Mouse (Mus musculus): ENCODE results near the gene Wnt5b. TPM values are rescaled to one million over a fixed set of nuclear protein-coding genes. Genes with fewer than 3 reads are reported as not detected.

The Wnt5b gene
- polyA plus RNA-seq, 2 experiments, result 0.26 to 0.50 TPM

GRCm38 (mm10) chr6:119404854-119405253, 139.3 kb downstream of the Wnt5b start:
- ATAC-seq (ENCODE audit: insufficient read depth) (no peak), DNase-seq (ENCODE audit: low read depth in 3 of 3, low spot score in 3 of 3) (no peak)
- 67% methylated on average over 4 of the region's 4 CpGs for WGBS (ENCODE audit: insufficient replicate concordance)
- Histone ChIP-seq H3K9ac (replicated peaks) (no peak overlapping the region), H3K4me3 (ENCODE audit: insufficient read depth in 1 of 2, low read depth in 2 of 2, low read length in 2 of 2) (no peak overlapping the region), H3K4me1 (replicated peaks; ENCODE audit: control insufficient read depth in 2 of 2, insufficient read depth in 2 of 2, low read length in 1 of 2) (peaks cover 0 to 11% of the 10 kb centered on the region in 2 experiments; a peak in 2 of 4 replicates), H3K27ac (no peak overlapping the region), H3K4me2 (ENCODE audit: low read depth) (no peak overlapping the region), H3K9me3 (ENCODE audit: control insufficient read depth, low read length) (no peaks in the 10 kb centered on the region), H3K27me3 (ENCODE audit: control insufficient read depth, insufficient read depth, low read length) (no peaks in the 10 kb centered on the region), H3K36me3 (replicated peaks; ENCODE audit: control insufficient read depth, insufficient read depth, low read depth) (no peaks in the 10 kb centered on the region)
- TF ChIP-seq CTCF (IDR thresholded peaks at IDR 0.05; ENCODE audit: low read depth) (no peak), EP300 (IDR thresholded peaks at IDR 0.05; ENCODE audit: low read depth) (no peak)

GRCm38 (mm10) chr6:119402976-119403375, 141.2 kb downstream of the Wnt5b start:
- peaks cover 0 to 11% of the 10 kb centered on the region in 2 experiments; a peak in 2 of 4 replicates for H3K4me1 ChIP-seq (replicated peaks; ENCODE audit: control insufficient read depth in 2 of 2, insufficient read depth in 2 of 2, low read length in 1 of 2)
- ATAC-seq (ENCODE audit: insufficient read depth) (no peak), DNase-seq (ENCODE audit: low read depth in 3 of 3, low spot score in 3 of 3) (no peak)
- H3K4me3 ChIP-seq (ENCODE audit: insufficient read depth in 1 of 2, low read depth in 2 of 2, low read length in 2 of 2), result no peak overlapping the region
- TF ChIP-seq CTCF (IDR thresholded peaks at IDR 0.05; ENCODE audit: low read depth), result no peak
- no peak for TF ChIP-seq EP300 (IDR thresholded peaks at IDR 0.05; ENCODE audit: low read depth)
- no peaks in the 10 kb centered on the region for H3K27me3 ChIP-seq (ENCODE audit: control insufficient read depth, insufficient read depth, low read length)
- H3K4me2 ChIP-seq (ENCODE audit: low read depth), result no peak overlapping the region
- H3K9me3 ChIP-seq (ENCODE audit: control insufficient read depth, low read length), result no peaks in the 10 kb centered on the region
- no peak overlapping the region for H3K27ac ChIP-seq
- no peak overlapping the region for H3K9ac ChIP-seq (replicated peaks)
- 61% methylated on average over 3 of the region's 3 CpGs for WGBS (ENCODE audit: insufficient replicate concordance)
- no peaks in the 10 kb centered on the region for H3K36me3 ChIP-seq (replicated peaks; ENCODE audit: control insufficient read depth, insufficient read depth, low read depth)

GRCm38 (mm10) chr6:119401545-119402304, 142.4 kb downstream of the Wnt5b start:
- H3K27me3 ChIP-seq (ENCODE audit: control insufficient read depth, insufficient read depth, low read length), result no peaks in the 10 kb centered on the region
- no peak overlapping the region for H3K4me2 ChIP-seq (ENCODE audit: low read depth)
- DNase-seq (ENCODE audit: low read depth in 3 of 3, low spot score in 3 of 3) (no peak), ATAC-seq (ENCODE audit: insufficient read depth) (no peak)
- no peak overlapping the region for H3K9ac ChIP-seq (replicated peaks)
- H3K27ac ChIP-seq, result no peak overlapping the region
- no peaks in the 10 kb centered on the region for H3K36me3 ChIP-seq (replicated peaks; ENCODE audit: control insufficient read depth, insufficient read depth, low read depth)
- no peak for TF ChIP-seq EP300 (IDR thresholded peaks at IDR 0.05; ENCODE audit: low read depth)
- no peak for TF ChIP-seq CTCF (IDR thresholded peaks at IDR 0.05; ENCODE audit: low read depth)
- peaks cover 0 to 11% of the 10 kb centered on the region in 2 experiments; a peak in 2 of 4 replicates for H3K4me1 ChIP-seq (replicated peaks; ENCODE audit: control insufficient read depth in 2 of 2, insufficient read depth in 2 of 2, low read length in 1 of 2)
- no peak overlapping the region for H3K4me3 ChIP-seq (ENCODE audit: insufficient read depth in 1 of 2, low read depth in 2 of 2, low read length in 2 of 2)
- H3K9me3 ChIP-seq (ENCODE audit: control insufficient read depth, low read length), result no peaks in the 10 kb centered on the region
- WGBS (ENCODE audit: insufficient replicate concordance), result 31% methylated on average over 8 of the region's 8 CpGs

GRCm38 (mm10) chr6:119400649-119401048, 143.5 kb downstream of the Wnt5b start:
- no peak overlapping the region for H3K4me3 ChIP-seq (ENCODE audit: insufficient read depth in 1 of 2, low read depth in 2 of 2, low read length in 2 of 2)
- TF ChIP-seq CTCF (IDR thresholded peaks at IDR 0.05; ENCODE audit: low read depth) (no peak), EP300 (IDR thresholded peaks at IDR 0.05; ENCODE audit: low read depth) (no peak)
- no peak overlapping the region for H3K9ac ChIP-seq (replicated peaks)
- H3K9me3 ChIP-seq (ENCODE audit: control insufficient read depth, low read length), result no peaks in the 10 kb centered on the region
- H3K4me2 ChIP-seq (ENCODE audit: low read depth), result no peak overlapping the region
- H3K4me1 ChIP-seq (replicated peaks; ENCODE audit: control insufficient read depth in 2 of 2, insufficient read depth in 2 of 2, low read length in 1 of 2), result peaks cover 0 to 16% of the 10 kb centered on the region in 2 experiments; a peak in 2 of 4 replicates
- no peak for ATAC-seq (ENCODE audit: insufficient read depth)
- H3K36me3 ChIP-seq (replicated peaks; ENCODE audit: control insufficient read depth, insufficient read depth, low read depth), result no peaks in the 10 kb centered on the region
- no peak overlapping the region for H3K27ac ChIP-seq
- H3K27me3 ChIP-seq (ENCODE audit: control insufficient read depth, insufficient read depth, low read length), result no peaks in the 10 kb centered on the region
- no peak for DNase-seq (ENCODE audit: low read depth in 3 of 3, low spot score in 3 of 3)
- 87% methylated on average over 3 of the region's 3 CpGs for WGBS (ENCODE audit: insufficient replicate concordance)

GRCm38 (mm10) chr6:119399371-119399770, 144.8 kb downstream of the Wnt5b start:
- H3K9ac ChIP-seq (replicated peaks), result no peak overlapping the region
- H3K4me1 ChIP-seq (replicated peaks; ENCODE audit: control insufficient read depth in 2 of 2, insufficient read depth in 2 of 2, low read length in 1 of 2), result peaks cover 0 to 21% of the 10 kb centered on the region in 2 experiments; a peak in 2 of 4 replicates
- TF ChIP-seq EP300 (IDR thresholded peaks at IDR 0.05; ENCODE audit: low read depth), result no peak
- no peak for TF ChIP-seq CTCF (IDR thresholded peaks at IDR 0.05; ENCODE audit: low read depth)
- no peaks in the 10 kb centered on the region for H3K9me3 ChIP-seq (ENCODE audit: control insufficient read depth, low read length)
- H3K27me3 ChIP-seq (ENCODE audit: control insufficient read depth, insufficient read depth, low read length), result no peaks in the 10 kb centered on the region
- no peak overlapping the region for H3K4me3 ChIP-seq (ENCODE audit: insufficient read depth in 1 of 2, low read depth in 2 of 2, low read length in 2 of 2)
- H3K27ac ChIP-seq, result no peak overlapping the region
- 67% methylated on average over 3 of the region's 3 CpGs for WGBS (ENCODE audit: insufficient replicate concordance)
- ATAC-seq (ENCODE audit: insufficient read depth) (no peak), DNase-seq (ENCODE audit: low read depth in 3 of 3, low spot score in 3 of 3) (no peak)
- no peaks in the 10 kb centered on the region for H3K36me3 ChIP-seq (replicated peaks; ENCODE audit: control insufficient read depth, insufficient read depth, low read depth)
- no peak overlapping the region for H3K4me2 ChIP-seq (ENCODE audit: low read depth)

Measured in liver, embryonic 14.5 days (tissue).